Mouse (Mus musculus): ENCODE measurements around the gene Cdc42bpg.

- TF ChIP-seq TAL1 (IDR thresholded peaks at IDR 0.05; ENCODE audit: low read length) (no peak), GATA1 (IDR thresholded peaks at IDR 0.05; ENCODE audit: low read length) (no peak)
These were observed 640 bp upstream of the Cdc42bpg start for GRCm38 (mm10) chr19:6305517-6306115.

Data from erythroblast, embryonic 14.5 days (primary cell).